Mouse (Mus musculus) lung, embryonic 14.5 days (tissue): ENCODE measurements around the gene Copz1. TPM values are rescaled to one million over a fixed set of nuclear protein-coding genes. Genes with fewer than 3 reads are reported as not detected.
"Not testable (repeated sequence)": the region's sequence is repeated elsewhere in the genome, so short reads cannot be mapped to it uniquely, and the experiment has no call there.

ENCODE experiments used
- ATAC-seq: fragments of 200-750 bp; cut with Nextera tagmentation; 2 replicates; pipeline ENCODE4 v1.8.0; 2017; ENCODE audit warnings: mild to moderate bottlenecking, moderate TSS enrichment, moderate library complexity; ENCODE audit not compliant: insufficient read depth
- DNase-seq: peaks from one replicate; pipeline ENCODE4 v3.0.0-alpha.2; 2015
- H3K27ac ChIP-seq: fragments of 300-500 bp; sonication (generic); 2 replicates; pipeline ENCODE4 v1.5.1; 2014; ENCODE audit warnings: low read depth, mild to moderate bottlenecking, moderate library complexity
- H3K27me3 ChIP-seq: fragments of 300-500 bp; sonication (generic); 2 replicates; pipeline ENCODE4 v1.6.1; 2014; ENCODE audit warnings: low read length, control low read depth; ENCODE audit not compliant: insufficient read depth
- H3K36me3 ChIP-seq: fragments of 300-500 bp; sonication (generic); 2 replicates; pipeline ENCODE4 v1.6.1; 2014; ENCODE audit warnings: control low read depth; ENCODE audit not compliant: insufficient read depth
- H3K4me1 ChIP-seq: fragments of 300-500 bp; sonication (generic); 2 replicates; pipeline ENCODE4 v1.6.1; 2014; ENCODE audit warnings: antibody characterized with exemption, control low read depth; ENCODE audit not compliant: insufficient read depth
- H3K4me2 ChIP-seq: fragments of 300-500 bp; sonication (generic); 2 replicates; pipeline ENCODE4 v1.6.1; 2014; ENCODE audit warnings: mild to moderate bottlenecking
- H3K4me3 ChIP-seq: fragments of 300-500 bp; sonication (generic); 2 replicates; pipeline ENCODE4 v1.5.1; 2014; ENCODE audit warnings: low read depth, low read length
- H3K9ac ChIP-seq: fragments of 300-500 bp; sonication (generic); 2 replicates; pipeline ENCODE4 v1.6.1; 2014
- H3K9me3 ChIP-seq: fragments of 300-500 bp; sonication (generic); 2 replicates; pipeline ENCODE4 v1.6.1; 2016; ENCODE audit warnings: low read depth, low read length, control low read depth
- CTCF ChIP-seq: IDR thresholded peaks from 2 replicates; pipeline ENCODE4 v1.5.1; 2016; ENCODE audit warnings: antibody characterized with exemption, low read depth
- WGBS: fragments of 180-500 bp; shearing (Covaris S2); extraction: QIAGEN DNeasy Blood & Tissue Kit; methylation state at CpG from one replicate; pipeline ENCODE4 v1.1.7; 2014; 5-methylcytosine and 5-hydroxymethylcytosine counted together
- polyA plus RNA-seq: library from polyadenylated mRNA; unstranded; fragments of >200 nt; fragmentation: Nextera tagmentation; extraction: Ambion mirVana; gene quantifications from 2 replicates; pipeline ENCODE4 v1.2.1, GENCODE M21; 2014

Copz1 gene
- polyA plus RNA-seq, 1 experiment from 2014 or later = 306 TPM

DNA sequence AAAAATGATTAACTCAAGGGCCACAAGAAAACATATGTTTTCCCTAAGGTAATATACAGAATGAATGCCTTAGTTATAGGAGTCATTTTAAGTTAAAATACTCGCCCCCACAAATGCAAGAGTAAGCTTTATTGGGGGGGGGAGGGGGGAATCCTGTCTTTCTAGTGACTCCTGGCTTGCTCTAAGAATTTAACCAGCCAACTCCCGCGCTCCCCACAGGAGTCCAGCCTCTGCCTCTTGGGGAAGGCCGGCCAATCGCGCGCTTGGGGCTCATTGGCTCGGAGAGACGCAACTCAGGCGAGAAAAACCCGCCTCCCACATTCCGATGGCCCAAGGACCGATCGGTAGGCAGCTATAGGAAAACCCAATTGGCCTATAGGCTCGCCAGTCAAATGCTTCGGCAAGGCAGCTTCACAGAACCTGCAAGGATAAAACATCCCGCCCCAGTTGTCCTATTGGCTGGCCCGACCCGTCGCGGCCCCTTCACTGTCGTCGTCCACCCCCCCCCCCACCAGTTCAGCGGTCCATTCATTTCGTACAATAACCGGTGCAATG is 33.3 kb upstream of the Copz1 start:
- Histone ChIP-seq H3K9me3 (no peaks in the 10 kb centered on the region), H3K4me1 (peaks cover 13% of the 10 kb centered on the region; the same call in 1 of the 2 replicates), H3K4me3 (peak overlapping the region; percentile 60), H3K27me3 (no peaks in the 10 kb centered on the region), H3K27ac (peak overlapping the region; percentile 93), H3K4me2 (peak overlapping the region; percentile 77), H3K9ac (peak overlapping the region; percentile 61), H3K36me3 (peaks cover 51% of the 10 kb centered on the region)
- ATAC-seq (peak; percentile 91), DNase-seq (peak; percentile 99)
- WGBS = under 1% methylated on average over 26 of the region's 26 CpGs
- no peak for TF ChIP-seq CTCF

DNA sequence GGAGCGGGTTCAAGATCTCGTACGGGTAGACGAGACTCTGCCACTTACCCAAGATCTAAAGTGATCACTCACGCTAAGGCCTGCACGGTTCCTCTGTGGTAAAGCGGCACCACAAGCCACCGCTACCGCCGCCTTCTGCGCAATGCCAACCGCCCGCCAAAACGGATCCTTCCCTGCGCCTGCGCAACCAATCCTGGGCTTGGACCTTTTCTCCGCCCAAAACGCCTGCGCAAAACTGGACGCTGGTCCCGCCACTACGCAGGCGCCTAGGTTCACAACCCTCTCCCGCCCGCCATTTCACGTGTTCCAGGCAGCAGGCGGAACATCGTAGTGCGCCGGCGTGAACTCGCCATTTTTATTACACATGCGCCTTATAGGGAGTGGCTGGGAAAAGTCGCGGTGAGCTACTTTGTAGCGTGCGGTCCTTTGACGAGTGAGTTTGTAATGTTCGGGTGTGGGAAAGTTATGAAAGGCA is 32.8 kb upstream of the Copz1 start, which contains the start of gene Cbx5:
Cbx5 (minus strand) TSS at position 132 of the 475 bp plus-strand sequence.
- DNase-seq (peak; percentile 99), ATAC-seq (peak; percentile 94)
- Histone ChIP-seq H3K9ac (peak within 1 kb of the TSS; percentile 80), H3K9me3 (no peaks in the 10 kb centered on the region), H3K4me3 (peak within 1 kb of the TSS; percentile 60), H3K4me2 (peak within 1 kb of the TSS; percentile 82), H3K4me1 (peaks cover 13% of the 10 kb centered on the region; the same call in 1 of the 2 replicates), H3K27me3 (no peaks in the 10 kb centered on the region), H3K36me3 (peaks cover 50% of the 10 kb centered on the region), H3K27ac (peak within 1 kb of the TSS; percentile 93)
- under 1% methylated on average over 39 of the region's 39 CpGs for WGBS
- no peak for TF ChIP-seq CTCF

GRCm38 (mm10) chr15:103240160-103241028 is 32.1 kb upstream of the Copz1 start, which contains the start of gene Hnrnpa1:
Gene Hnrnpa1, plus strand, starts transcription at chr15:103240432.
- H3K4me3 ChIP-seq = peak within 1 kb of the TSS; percentile 60
- WGBS = under 1% methylated on average over 47 of the region's 47 CpGs
- DNase-seq (peak; percentile 99), ATAC-seq (peak; percentile 89)
- no peaks in the 10 kb centered on the region for H3K27me3 ChIP-seq
- TF ChIP-seq CTCF = no peak
- peaks cover 50% of the 10 kb centered on the region for H3K36me3 ChIP-seq
- peak within 1 kb of the TSS; percentile 82 for H3K4me2 ChIP-seq
- peaks cover 13% of the 10 kb centered on the region; the same call in 1 of the 2 replicates for H3K4me1 ChIP-seq
- peak within 1 kb of the TSS; percentile 80 for H3K9ac ChIP-seq
- H3K27ac ChIP-seq = peak within 1 kb of the TSS; percentile 93
- no peaks in the 10 kb centered on the region for H3K9me3 ChIP-seq

GRCm38 (mm10) chr15:103241071-103242018 is 31.2 kb upstream of the Copz1 start:
- peak; percentile 33 for DNase-seq
- not testable (repeated sequence) for ATAC-seq, H3K27me3 ChIP-seq, H3K9me3 ChIP-seq
- Histone ChIP-seq H3K4me2 (peak overlapping the region; percentile 82), H3K9ac (peak overlapping the region; percentile 80), H3K36me3 (peaks cover 54% of the 10 kb centered on the region), H3K27ac (peak overlapping the region; percentile 93), H3K4me3 (peak overlapping the region; percentile 60), H3K4me1 (peaks cover 13% of the 10 kb centered on the region; the same call in 1 of the 2 replicates)
- 8% methylated on average over 12 of the region's 12 CpGs for WGBS

- no peak for TF ChIP-seq CTCF
- no peak for ATAC-seq
- Histone ChIP-seq H3K4me3 (peak overlapping the region; percentile 60), H3K36me3 (peaks cover 65% of the 10 kb centered on the region), H3K27ac (no peak overlapping the region), H3K27me3 (no peaks in the 10 kb centered on the region), H3K9me3 (no peaks in the 10 kb centered on the region), H3K4me1 (peaks cover 13% of the 10 kb centered on the region; the same call in 1 of the 2 replicates), H3K4me2 (peak overlapping the region; percentile 82), H3K9ac (peak overlapping the region; percentile 80)
- WGBS = 41% methylated on average over 8 of the region's 8 CpGs
- DNase-seq = no peak
Measured at GRCm38 (mm10) chr15:103242885-103243284, 29.6 kb upstream of the Copz1 start.

- no peak overlapping the region; the same call in 1 of the 2 replicates for H3K4me2 ChIP-seq
- H3K27me3 ChIP-seq = no peaks in the 10 kb centered on the region
- peaks cover 10% of the 10 kb centered on the region; the same call in 1 of the 2 replicates for H3K4me1 ChIP-seq
- no peaks in the 10 kb centered on the region for H3K9me3 ChIP-seq
- DNase-seq (no peak), ATAC-seq (no peak)
- no peak overlapping the region for H3K27ac ChIP-seq
- 64% methylated on average over 6 of the region's 6 CpGs for WGBS
- no peak overlapping the region for H3K9ac ChIP-seq
- H3K36me3 ChIP-seq = peaks cover 82% of the 10 kb centered on the region
- TF ChIP-seq CTCF = no peak
- no peak overlapping the region for H3K4me3 ChIP-seq
Measured at GRCm38 (mm10) chr15:103245616-103246015, 26.9 kb upstream of the Copz1 start.
